Mouse (Mus musculus): Measurements from ENCODE around the gene Acot10.

- TF ChIP-seq POLR2A (IDR thresholded peaks at IDR 0.05; ENCODE audit: borderline replicate concordance, control insufficient read depth, low read depth, low read length): no peak
- no peak for TF ChIP-seq CTCF (IDR thresholded peaks at IDR 0.05; ENCODE audit: control insufficient read depth, insufficient read depth, low read length)
Observed at GRCm38 (mm10) chr15:20684200-20684599, 17.6 kb upstream of the Acot10 start.
